17 mouse cellular contexts compared by ENCODE assay signal in the genomic region with DNA sequence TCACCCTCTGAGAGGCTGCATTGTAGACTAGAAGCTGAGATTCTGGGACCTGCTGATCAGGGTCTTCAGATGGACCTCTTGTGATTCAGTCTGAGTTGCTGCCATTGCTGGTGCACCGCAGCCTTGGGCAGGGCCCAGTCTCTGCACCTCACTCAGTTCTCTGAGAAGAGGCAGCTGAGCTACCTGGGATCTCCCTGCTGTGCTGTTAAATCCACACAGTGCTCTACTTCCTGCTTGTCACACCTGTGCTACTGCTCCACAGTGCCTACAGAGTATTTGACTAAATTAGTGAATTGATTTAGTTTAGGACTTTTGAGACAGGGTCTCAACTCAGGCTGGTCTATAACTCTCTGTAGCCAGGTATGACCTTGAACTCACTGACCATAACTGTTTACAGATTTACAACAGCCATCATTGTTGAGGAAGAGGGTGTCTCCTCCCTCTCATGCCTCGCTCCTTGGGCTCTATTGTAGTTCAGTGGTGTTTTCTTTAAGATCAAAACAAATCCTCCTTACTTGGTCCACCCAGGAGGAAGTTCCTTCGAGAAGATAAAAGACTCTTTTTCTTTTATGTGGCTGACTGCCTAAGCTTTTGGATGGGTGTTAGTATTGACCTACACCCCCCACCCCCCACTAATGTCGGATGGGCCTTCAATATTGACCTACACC. TPM values are rescaled to one million over a fixed set of nuclear protein-coding genes. Genes with fewer than 3 reads are reported as not detected.
DNase-seq lines count a peak whose midpoint lies in the region; ATAC-seq and TF ChIP-seq lines count a peak whose summit lies in the region.
"Had no signal": no experiment of that assay in that cellular context is flagged by ENCODE, and none has a peak within 500 bp of the region (broad histone marks: within the 10 kb centered on the region; RNA-seq: fewer than 3 reads in every experiment).

No protein-coding gene starts in this region.

- peak; percentile 51 for ATAC-seq in inflammation-experienced regulatory T-cells, adult 6 months
- no peak for ATAC-seq in megakaryocyte progenitor cell, adult 5-6 weeks (replicated peaks; ENCODE audit: poor library complexity)
- no peak for ATAC-seq in midbrain, embryonic 15.5 days (replicated peaks)
- ATAC-seq: Patski had no signal

- H3K27ac ChIP-seq in left cerebral cortex, adult 2 months, result peak overlapping the region; percentile 74
- H3K27ac ChIP-seq in ES-E14 (ENCODE audit: insufficient read depth, low read depth, low read length, poor library complexity, severe bottlenecking), result peak overlapping the region; percentile 95
- no peak overlapping the region for H3K27ac ChIP-seq in midbrain, embryonic 15.5 days
- H3K27ac ChIP-seq: heart, embryonic 10.5 days; kidney, postnatal 0 days; limb, embryonic 15.5 days; neural tube, embryonic 12.5 days had no signal

- H3K4me1 ChIP-seq in E14TG2a.4 (replicated peaks; ENCODE audit: low read depth, low read length) (peaks cover 96% of the 10 kb centered on the region), ES-E14 (ENCODE audit: control insufficient read depth in 2 of 2, insufficient read depth in 2 of 2, low read length in 2 of 2, poor library complexity in 1 of 2) (peaks cover 12 to 31% of the 10 kb centered on the region in 2 experiments; a peak in 3 of 4 replicates)
- H3K4me1 ChIP-seq in midbrain, embryonic 15.5 days, result no peaks in the 10 kb centered on the region
- H3K4me1 ChIP-seq: neural tube, embryonic 12.5 days had no signal

- H3K36me3 ChIP-seq in E14TG2a.4 (ENCODE audit: insufficient read depth, low read length) (peaks cover 27% of the 10 kb centered on the region), ES-E14 (ENCODE audit: control insufficient read depth, insufficient read depth, low read length, poor library complexity, severe bottlenecking) (peaks cover 5% of the 10 kb centered on the region; the same call in 1 of the 2 replicates)
- no peaks in the 10 kb centered on the region; the same call in 1 of the 2 replicates for H3K36me3 ChIP-seq in midbrain, embryonic 15.5 days (replicated peaks)

- no peaks in the 10 kb centered on the region for H3K9me3 ChIP-seq in E14TG2a.4 (ENCODE audit: low read length)
- no peaks in the 10 kb centered on the region for H3K9me3 ChIP-seq in ES-E14 (ENCODE audit: control insufficient read depth, insufficient read depth, low read depth, low read length)
- no peaks in the 10 kb centered on the region for H3K9me3 ChIP-seq in midbrain, embryonic 15.5 days
- H3K9me3 ChIP-seq: heart, embryonic 10.5 days; limb, embryonic 15.5 days; neural tube, embryonic 12.5 days had no signal

- 72% methylated on average over 4 of the region's 4 CpGs for whole genome bisulfite sequencing in midbrain, embryonic 15.5 days

- no peak overlapping the region for H3K4me2 ChIP-seq in midbrain, embryonic 15.5 days
- H3K4me2 ChIP-seq: limb, embryonic 15.5 days; neural tube, embryonic 12.5 days had no signal

- in situ Hi-C loops in ES-E14 (cut with MboI; ENCODE audit: low sequenced_read_pairs in 2 of 2, unreplicated experiment in 2 of 2), result no loop called here

- TF ChIP-seq CTCF in left cerebral cortex, adult 2 months (IDR thresholded peaks at IDR 0.05), result no peak
- TF ChIP-seq CTCF in E14TG2a.4 (conservative IDR thresholded peaks at IDR 0.05; ENCODE audit: low read length), result no peak

- no peak overlapping the region for H3K4me3 ChIP-seq in left cerebral cortex, adult 2 months
- peak overlapping the region; percentile 39; the same call in 1 of the 2 replicates for H3K4me3 ChIP-seq in E14TG2a.4 (replicated peaks; ENCODE audit: low read length)
- no peak overlapping the region for H3K4me3 ChIP-seq in ES-E14 (ENCODE audit: insufficient read depth in 1 of 2, low read depth in 1 of 2, low read length in 2 of 2, poor library complexity in 1 of 2, severe bottlenecking in 1 of 2)
- no peak overlapping the region for H3K4me3 ChIP-seq in midbrain, embryonic 15.5 days
- H3K4me3 ChIP-seq: heart, embryonic 10.5 days; limb, embryonic 15.5 days; neural tube, embryonic 12.5 days had no signal

- no peak for DNase-seq in left cerebral cortex, adult 2 months (ENCODE audit: extremely low spot score in 1 of 2, low spot score in 2 of 2)
- DNase-seq in left cerebral cortex, postnatal 10 days (ENCODE audit: extremely low spot score in 1 of 2, low spot score in 2 of 2), result no peak
- peak; percentile 56 for DNase-seq in ES-E14 (ENCODE audit: low read depth, low spot score)
- DNase-seq in adrenal gland, postnatal 25 days, result no peak
- DNase-seq: cerebellum, postnatal 10 days; gastrocnemius, postnatal 25 days; lung, adult 18-20 months; thymus, postnatal 36 days had no signal

- H3K27me3 ChIP-seq in E14TG2a.4 (ENCODE audit: insufficient read depth, low read length), result no peaks in the 10 kb centered on the region
- H3K27me3 ChIP-seq in midbrain, embryonic 15.5 days (replicated peaks), result no peaks in the 10 kb centered on the region
- H3K27me3 ChIP-seq: limb, embryonic 15.5 days; neural tube, embryonic 12.5 days; Patski had no signal

- H3K9ac ChIP-seq in ES-E14 (ENCODE audit: insufficient read depth, low read depth, low read length, poor library complexity, severe bottlenecking), result no peak overlapping the region
- no peak overlapping the region for H3K9ac ChIP-seq in midbrain, embryonic 15.5 days
- H3K9ac ChIP-seq: limb, embryonic 15.5 days; neural tube, embryonic 12.5 days had no signal

- intact Hi-C loops in left cerebral cortex, adult 2 months (cut with DNase I), result no loop called here
- intact Hi-C loops in left cerebral cortex, postnatal 10 days (cut with DNase I), result no loop called here

TF ChIP-seq in ES-E14, 5 proteins besides CTCF, POLR2A, EP300 and RAD21:
- TF ChIP-seq HCFC1 (IDR thresholded peaks at IDR 0.05; ENCODE audit: borderline replicate concordance, insufficient read depth, low read length) (no peak), ZNF384 (IDR thresholded peaks at IDR 0.05; ENCODE audit: low read depth, low read length) (no peak), CHD2 (IDR thresholded peaks at IDR 0.05; ENCODE audit: low read depth, low read length) (no peak), ZC3H11A (IDR thresholded peaks at IDR 0.05; ENCODE audit: borderline replicate concordance, low read depth, low read length) (no peak), MAFK (IDR thresholded peaks at IDR 0.05; ENCODE audit: insufficient read depth, low read depth, low read length) (no peak)

RNA-seq across cellular contexts. Expression of a gene that starts 30.5 kb away (rescaled TPM):
- 10 to 100 TPM; 56.1 to 61.0 TPM for total RNA-seq in left cerebral cortex, adult 2 months (2021)
- total RNA-seq in left cerebral cortex, postnatal 10 days (2021), result 10 to 100 TPM; 60.1 to 66.9 TPM
- total RNA-seq in ES-E14 (2012; rRNA removed), result 56.3 and 69.6 TPM in 2 replicates
- 100 to 1,000 TPM in 1 of 3 experiments, 10 to 100 TPM in 2; 85.4 to 117 (median 97.6) TPM for polyA plus RNA-seq in inflammation-experienced regulatory T-cells, adult 6 months (2017; shearing (Covaris generic))
- total RNA-seq in adrenal gland, postnatal 25 days (2021), result 110 and 126 TPM in 2 replicates
- 63.4 and 64.5 TPM in 2 replicates for total RNA-seq in megakaryocyte progenitor cell, adult 5-6 weeks (2015)
- 87.0 and 89.9 TPM in 2 replicates for total RNA-seq in megakaryocyte progenitor cell, adult 5-6 weeks (2017)
- polyA plus RNA-seq in midbrain, embryonic 15.5 days (2015; fragmentation: Nextera tagmentation; extraction: Ambion mirVana), result 71.5 and 74.9 TPM in 2 replicates

RNA-seq across cellular contexts. Expression of a gene that starts 43.6 kb away (rescaled TPM):
- total RNA-seq in left cerebral cortex, adult 2 months (2021), result 10 to 100 TPM; 26.2 to 35.7 TPM
- 10 to 100 TPM; 33.2 to 35.1 TPM for total RNA-seq in left cerebral cortex, postnatal 10 days (2021)
- 62.7 and 100 TPM in 2 replicates for total RNA-seq in ES-E14 (2012; rRNA removed)
- 10 to 100 TPM; 26.2 to 49.8 (median 39.8) TPM for polyA plus RNA-seq in inflammation-experienced regulatory T-cells, adult 6 months (2017; shearing (Covaris generic))
- total RNA-seq in adrenal gland, postnatal 25 days (2021), result 17.0 and 25.1 TPM in 2 replicates
- 34.0 and 37.9 TPM in 2 replicates for total RNA-seq in megakaryocyte progenitor cell, adult 5-6 weeks (2015)
- total RNA-seq in megakaryocyte progenitor cell, adult 5-6 weeks (2017), result 16.0 and 27.9 TPM in 2 replicates
- 59.0 and 59.3 TPM in 2 replicates for polyA plus RNA-seq in midbrain, embryonic 15.5 days (2015; fragmentation: Nextera tagmentation; extraction: Ambion mirVana)

RNA-seq across cellular contexts. Expression of a gene that starts 54.8 kb away (rescaled TPM):
- total RNA-seq in left cerebral cortex, adult 2 months (2021), result 10 to 100 TPM; 13.1 to 13.9 TPM
- 10 to 100 TPM; 18.3 to 19.8 TPM for total RNA-seq in left cerebral cortex, postnatal 10 days (2021)
- 133 and 191 TPM in 2 replicates for total RNA-seq in ES-E14 (2012; rRNA removed)
- polyA plus RNA-seq in inflammation-experienced regulatory T-cells, adult 6 months (2017; shearing (Covaris generic)), result 1 to 10 TPM; 3.2 to 6.3 (median 5.8) TPM
- total RNA-seq in adrenal gland, postnatal 25 days (2021), result 26.8 and 37.1 TPM in 2 replicates
- total RNA-seq in megakaryocyte progenitor cell, adult 5-6 weeks (2015), result 8.5 and 8.6 TPM in 2 replicates
- 16.2 and 19.5 TPM in 2 replicates for total RNA-seq in megakaryocyte progenitor cell, adult 5-6 weeks (2017)
- polyA plus RNA-seq in midbrain, embryonic 15.5 days (2015; fragmentation: Nextera tagmentation; extraction: Ambion mirVana), result 61.2 and 62.7 TPM in 2 replicates
